Mouse (Mus musculus) intestine, postnatal 0 days (tissue): Measurements from ENCODE around the gene Acbd3. TPM values are rescaled to one million over a fixed set of nuclear protein-coding genes. Genes with fewer than 3 reads are reported as not detected.
A peak's percentile ranks its signal among the peaks of the same experiment; 100 is the strongest.

ENCODE experiments used
- ATAC-seq: fragments of 200-750 bp; cut with Nextera tagmentation; 2 replicates; pipeline ENCODE4 v1.8.0; 2017; ENCODE audit warnings: mild to moderate bottlenecking, moderate TSS enrichment, moderate library complexity
- H3K27ac ChIP-seq: fragments of 300-500 bp; sonication (generic); 2 replicates; pipeline ENCODE4 v1.5.1; 2014; ENCODE audit warnings: mild to moderate bottlenecking, low read depth, low read length, moderate library complexity
- H3K27me3 ChIP-seq: fragments of 300-500 bp; sonication (generic); replicated peaks from 2 replicates; pipeline ENCODE4 v1.6.1; 2014; ENCODE audit warnings: low read length, mixed read lengths; ENCODE audit not compliant: control insufficient read depth, insufficient read depth
- H3K36me3 ChIP-seq: fragments of 300-500 bp; sonication (generic); 2 replicates; pipeline ENCODE4 v1.6.1; 2014; ENCODE audit warnings: mild to moderate bottlenecking, moderate library complexity; ENCODE audit not compliant: control insufficient read depth, insufficient read depth
- H3K4me1 ChIP-seq: fragments of 300-500 bp; sonication (generic); replicated peaks from 2 replicates; pipeline ENCODE4 v1.6.1; 2014; ENCODE audit warnings: antibody characterized with exemption, low read length, mixed read lengths; ENCODE audit not compliant: control insufficient read depth, insufficient read depth
- H3K4me2 ChIP-seq: fragments of 300-500 bp; sonication (generic); replicated peaks from 2 replicates; pipeline ENCODE4 v1.6.1; 2014; ENCODE audit warnings: low read depth, mild to moderate bottlenecking, moderate library complexity
- H3K4me3 ChIP-seq: fragments of 300-500 bp; sonication (generic); 2 replicates; pipeline ENCODE4 v1.5.1; 2014; ENCODE audit warnings: low read depth, low read length
- H3K9ac ChIP-seq: fragments of 300-500 bp; sonication (generic); 2 replicates; pipeline ENCODE4 v1.6.1; 2014; ENCODE audit warnings: mild to moderate bottlenecking, low read depth, low read length
- H3K9me3 ChIP-seq: fragments of 300-500 bp; sonication (generic); 2 replicates; pipeline ENCODE4 v1.6.1; 2016; ENCODE audit warnings: mixed run types; ENCODE audit not compliant: control insufficient read depth
- CTCF ChIP-seq: sonication (generic); IDR thresholded peaks from 2 replicates; pipeline ENCODE4 v1.5.1; 2016; ENCODE audit warnings: low read depth, mild to moderate bottlenecking, control low read depth, antibody characterized with exemption, moderate library complexity
- WGBS: fragments of 180-500 bp; shearing (Covaris S2); extraction: QIAGEN DNeasy Blood & Tissue Kit; methylation state at CpG from one replicate; pipeline ENCODE4 v1.1.7; 2014; 5-methylcytosine and 5-hydroxymethylcytosine counted together
- polyA plus RNA-seq: library from polyadenylated mRNA; unstranded; fragments of >200 nt; fragmentation: Nextera tagmentation; extraction: Ambion mirVana; gene quantifications from 2 replicates; pipeline ENCODE4 v1.2.1, GENCODE M21; 2015

The Acbd3 gene
- polyA plus RNA-seq, 1 experiment from 2014 or later, result 16.9 TPM

DNA sequence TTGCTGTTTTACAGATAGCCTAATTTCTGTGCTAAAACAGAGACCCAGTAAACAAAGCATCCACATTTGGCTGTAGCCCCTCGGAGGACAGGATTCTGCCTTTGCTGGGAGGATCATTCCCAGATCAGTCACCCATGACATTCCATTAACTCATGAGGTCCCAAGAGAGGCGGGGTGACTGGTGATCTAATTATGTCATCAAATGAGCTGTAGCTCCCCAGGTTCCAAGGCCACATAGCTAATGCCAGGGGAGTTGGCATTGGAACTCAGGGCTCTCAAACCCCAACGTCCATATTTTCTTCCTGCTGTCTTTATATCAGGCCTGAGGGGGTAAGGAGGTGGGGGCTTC is 57.7 kb downstream of the Acbd3 start:
- H3K4me2 ChIP-seq, result no peak overlapping the region
- peaks cover 12% of the 10 kb centered on the region; the same call in 1 of the 2 replicates for H3K4me1 ChIP-seq
- H3K36me3 ChIP-seq, result no peaks in the 10 kb centered on the region
- H3K27ac ChIP-seq, result peak overlapping the region; percentile 77
- no peak overlapping the region for H3K4me3 ChIP-seq
- H3K9ac ChIP-seq, result no peak overlapping the region
- H3K9me3 ChIP-seq, result no peaks in the 10 kb centered on the region
- no peaks in the 10 kb centered on the region for H3K27me3 ChIP-seq
- TF ChIP-seq CTCF, result no peak
- 46% methylated on average over 3 of the region's 3 CpGs for WGBS
- ATAC-seq, result no peak

DNA sequence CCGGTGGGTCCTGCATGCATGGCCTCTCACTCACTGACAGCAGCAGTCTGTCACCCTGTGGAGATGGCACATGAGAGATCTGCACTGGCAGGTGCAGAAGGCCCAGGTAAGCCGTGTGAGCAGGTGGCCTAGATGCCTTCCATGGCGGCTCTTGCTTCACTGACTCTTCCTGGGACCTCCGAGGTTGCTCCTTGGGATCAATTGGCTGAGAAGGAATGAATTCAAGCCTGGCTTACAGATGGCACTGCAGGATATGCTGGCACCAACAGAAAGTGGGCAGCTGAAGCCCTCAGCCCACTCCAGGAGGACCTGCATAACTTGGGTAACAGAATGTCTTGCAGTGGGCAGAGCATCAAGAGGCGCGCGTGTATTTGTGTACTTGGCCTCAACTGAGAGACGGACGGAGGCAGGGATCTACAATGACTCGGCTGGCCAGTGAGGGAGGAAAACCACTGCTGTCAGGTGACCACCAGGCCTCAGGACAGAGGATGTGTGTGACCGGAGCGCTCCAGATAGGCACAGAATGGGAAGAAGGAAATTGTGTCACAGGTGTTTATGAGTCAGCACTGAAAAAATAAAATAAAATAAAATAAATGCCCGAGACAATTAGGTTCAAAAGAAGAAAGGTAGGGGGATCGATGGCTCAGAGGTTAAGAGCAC is 66.1 kb downstream of the Acbd3 start:
- H3K27me3 ChIP-seq, result no peaks in the 10 kb centered on the region
- 83% methylated on average over 14 of the region's 14 CpGs for WGBS

DNA sequence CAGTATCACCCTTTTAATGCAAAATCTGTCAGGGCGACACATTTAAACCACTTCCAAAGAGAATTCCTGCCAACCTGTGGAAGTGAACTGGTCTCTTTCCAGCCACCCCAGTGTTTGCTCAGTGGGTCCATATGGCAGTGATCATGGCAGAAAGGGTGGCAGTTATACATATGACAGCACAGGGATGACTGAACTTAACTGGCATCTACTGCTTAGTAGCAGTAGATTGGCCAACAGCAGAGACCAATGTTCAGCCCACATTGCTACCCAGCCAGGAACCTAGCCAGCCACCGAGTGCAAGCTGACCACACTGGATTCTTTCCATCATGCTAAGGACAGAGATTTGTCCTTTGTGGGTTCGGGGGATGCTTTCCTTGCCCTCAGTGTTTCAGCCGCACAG is 67.0 kb downstream of the Acbd3 start:
- no peak overlapping the region for H3K27ac ChIP-seq
- H3K27me3 ChIP-seq, result no peaks in the 10 kb centered on the region
- no peak for ATAC-seq
- peaks cover 7% of the 10 kb centered on the region; the same call in 1 of the 2 replicates for H3K4me1 ChIP-seq
- H3K36me3 ChIP-seq, result no peaks in the 10 kb centered on the region
- WGBS, result 83% methylated on average over 4 of the region's 4 CpGs
- no peaks in the 10 kb centered on the region for H3K9me3 ChIP-seq
- no peak overlapping the region for H3K9ac ChIP-seq
- TF ChIP-seq CTCF, result no peak
- no peak overlapping the region for H3K4me3 ChIP-seq
- no peak overlapping the region for H3K4me2 ChIP-seq

More for the DNA sequence above, 66.1 kb downstream of the Acbd3 start:
- Histone ChIP-seq H3K27ac (no peak overlapping the region), H3K9me3 (no peaks in the 10 kb centered on the region), H3K4me2 (no peak overlapping the region), H3K36me3 (no peaks in the 10 kb centered on the region), H3K4me3 (no peak overlapping the region), H3K9ac (no peak overlapping the region), H3K4me1 (peaks cover 7% of the 10 kb centered on the region; the same call in 1 of the 2 replicates)
- TF ChIP-seq CTCF, result no peak
- no peak for ATAC-seq

DNA sequence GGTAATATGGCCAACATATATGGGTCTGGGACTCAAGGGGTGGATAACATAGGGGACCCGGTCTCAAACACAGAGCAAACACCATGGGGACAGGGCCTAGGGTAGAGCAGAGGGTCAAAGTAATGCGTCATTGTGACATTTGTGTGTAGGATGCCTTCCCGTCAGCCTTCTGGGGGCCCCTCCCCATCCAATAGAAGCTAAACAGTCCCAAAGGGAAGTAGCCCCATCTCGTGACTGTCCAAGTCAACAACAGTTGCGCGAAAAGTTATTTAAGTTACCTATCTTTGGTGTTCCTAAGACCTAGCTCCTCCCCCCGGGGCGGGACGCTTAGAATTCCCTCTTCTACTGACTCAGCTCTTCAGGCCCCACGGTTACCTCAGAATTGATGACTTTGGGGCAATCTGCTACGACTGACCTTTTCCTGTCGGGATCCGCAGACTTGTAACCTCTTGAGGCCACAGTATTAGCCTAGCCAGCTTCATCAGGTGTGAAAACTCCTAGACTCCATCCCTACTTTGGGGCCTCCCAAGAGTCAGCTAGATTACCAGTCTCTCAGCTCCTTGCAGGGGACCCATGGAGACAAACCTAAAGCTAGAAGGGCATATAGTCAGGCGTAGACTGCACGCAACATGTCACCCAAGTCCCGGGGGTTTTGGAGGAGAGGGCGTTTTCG is 67.7 kb downstream of the Acbd3 start:
- 10% methylated on average over 18 of the region's 18 CpGs for WGBS
- Histone ChIP-seq H3K27me3 (no peaks in the 10 kb centered on the region), H3K27ac (peak overlapping the region; percentile 30)

DNA sequence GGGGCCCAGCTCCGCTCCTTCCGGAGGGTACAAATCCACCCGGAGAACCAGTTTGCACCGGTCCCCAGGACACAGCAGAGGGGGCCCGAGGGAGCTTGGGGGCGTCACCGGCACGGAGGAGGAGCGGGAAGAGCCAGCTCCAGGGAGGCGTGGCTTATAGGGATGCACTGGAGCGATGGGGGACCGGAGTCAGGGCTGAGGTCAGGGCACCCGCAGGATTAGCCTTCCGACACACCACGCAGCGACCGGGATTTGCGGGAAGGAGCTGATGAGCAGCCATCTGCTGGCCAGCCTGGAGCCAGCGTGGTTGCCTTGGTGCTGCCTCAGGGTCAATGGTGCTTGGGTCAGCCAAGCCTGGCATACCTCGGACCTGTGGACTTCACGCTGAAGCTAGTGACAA is 68.3 kb downstream of the Acbd3 start:
- H3K4me2 ChIP-seq, result peak overlapping the region; percentile 80
- H3K9ac ChIP-seq, result peak overlapping the region; percentile 40
- no peaks in the 10 kb centered on the region for H3K9me3 ChIP-seq
- peak overlapping the region; percentile 31 for H3K4me3 ChIP-seq
- WGBS, result 4% methylated on average over 21 of the region's 21 CpGs
- no peaks in the 10 kb centered on the region for H3K36me3 ChIP-seq
- peaks cover 7% of the 10 kb centered on the region; the same call in 1 of the 2 replicates for H3K4me1 ChIP-seq
- peak; percentile 34; the same call in 1 of the 2 replicates for TF ChIP-seq CTCF
- ATAC-seq, result peak; percentile 66
- H3K27ac ChIP-seq, result peak overlapping the region; percentile 30; the same call in 1 of the 2 replicates
- H3K27me3 ChIP-seq, result no peaks in the 10 kb centered on the region

More for the DNA sequence above, 67.7 kb downstream of the Acbd3 start:
- no peaks in the 10 kb centered on the region for H3K36me3 ChIP-seq
- H3K4me3 ChIP-seq, result peak overlapping the region; percentile 31
- peak; percentile 72 for ATAC-seq
- peaks cover 7% of the 10 kb centered on the region; the same call in 1 of the 2 replicates for H3K4me1 ChIP-seq
- TF ChIP-seq CTCF, result peak; percentile 66
- H3K9ac ChIP-seq, result peak overlapping the region; percentile 40
- H3K9me3 ChIP-seq, result no peaks in the 10 kb centered on the region
- peak overlapping the region; percentile 80 for H3K4me2 ChIP-seq

DNA sequence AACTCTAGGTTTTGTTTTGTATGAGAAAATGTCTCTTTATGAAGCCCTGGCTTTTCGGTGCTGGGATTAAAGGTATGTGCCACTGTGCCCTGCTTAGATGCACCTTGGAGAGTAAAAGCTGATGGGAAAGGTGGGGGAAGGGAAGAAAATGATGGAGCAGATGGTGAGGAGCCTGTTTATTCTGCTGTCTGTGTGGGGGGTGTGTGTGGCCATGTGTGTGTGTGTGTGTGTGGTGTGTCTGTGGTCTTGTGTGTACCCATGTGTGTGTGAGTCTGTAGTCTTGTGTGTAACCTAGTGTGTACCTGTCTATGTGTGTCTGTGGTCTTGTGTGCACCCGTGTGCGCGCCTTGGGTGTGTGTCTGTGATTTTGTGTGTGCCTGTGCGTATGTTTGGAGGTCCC is 72.8 kb downstream of the Acbd3 start:
- 97% methylated on average over 5 of the region's 5 CpGs for WGBS
- Histone ChIP-seq H3K4me3 (no peak overlapping the region), H3K9ac (no peak overlapping the region), H3K4me2 (no peak overlapping the region), H3K9me3 (no peaks in the 10 kb centered on the region), H3K27ac (no peak overlapping the region), H3K36me3 (peaks cover 10% of the 10 kb centered on the region), H3K27me3 (no peaks in the 10 kb centered on the region), H3K4me1 (peaks cover 7% of the 10 kb centered on the region; the same call in 1 of the 2 replicates)
- TF ChIP-seq CTCF, result no peak
- no peak for ATAC-seq
